Mouse (Mus musculus): ENCODE data around the gene Cmip. TPM values are rescaled to one million over a fixed set of nuclear protein-coding genes. Genes with fewer than 3 reads are reported as not detected.

The Cmip gene
- total and polyA plus RNA-seq, 3 experiments: 17.0 to 71.8 TPM; not detected in 1

- Histone ChIP-seq H3K4me1 (ENCODE audit: control insufficient read depth in 1 of 2, insufficient read depth in 2 of 2, low read length in 2 of 2) (no peaks in the 10 kb centered on the region), H3K9ac (ENCODE audit: control insufficient read depth, low read depth, low read length, poor library complexity, severe bottlenecking) (no peak overlapping the region), H3K79me2 (ENCODE audit: control insufficient read depth, insufficient read depth, low read length, poor library complexity) (peaks cover 12% of the 10 kb centered on the region; the same call in 1 of the 2 replicates), H3K36me3 (ENCODE audit: control insufficient read depth in 1 of 2, insufficient read depth in 2 of 2, low read length in 2 of 2) (peaks cover 0 to 1% of the 10 kb centered on the region in 2 experiments; a peak in 2 of 4 replicates), H3K4me3 (ENCODE audit: control insufficient read depth in 1 of 2, insufficient read depth in 1 of 2, low read depth in 2 of 2, low read length in 2 of 2) (no peak overlapping the region), H3K27me3 (ENCODE audit: control insufficient read depth in 1 of 2, insufficient read depth in 2 of 2, low read length in 2 of 2) (no peaks in the 10 kb centered on the region), H3K27ac (ENCODE audit: control insufficient read depth, low read depth, low read length) (no peak overlapping the region), H3K9me3 (replicated peaks; ENCODE audit: insufficient read depth, low read length) (no peaks in the 10 kb centered on the region)
- TF ChIP-seq NRF1 (IDR thresholded peaks at IDR 0.05; ENCODE audit: insufficient read depth, low read depth, low read length, poor library complexity, severe bottlenecking) (no peak), MYC (IDR thresholded peaks at IDR 0.05; ENCODE audit: low read depth, low read length) (no peak), TAL1 (IDR thresholded peaks at IDR 0.05; ENCODE audit: low read length) (no peak), UBTF (IDR thresholded peaks at IDR 0.05; ENCODE audit: borderline replicate concordance, insufficient read depth, low read depth, low read length) (no peak), E2F4 (IDR thresholded peaks at IDR 0.05; ENCODE audit: borderline replicate concordance, low read depth, low read length) (no peak), TBP (IDR thresholded peaks at IDR 0.05; ENCODE audit: low read depth, low read length) (no peak), MEF2A (IDR thresholded peaks at IDR 0.05; ENCODE audit: extremely low read depth, insufficient replicate concordance, low read depth, low read length, poor library complexity, severe bottlenecking) (no peak), JUND (IDR thresholded peaks at IDR 0.05; ENCODE audit: low read depth, low read length) (no peak), MAFK (IDR thresholded peaks at IDR 0.05; ENCODE audit: borderline replicate concordance, low read depth, low read length) (no peak), TCF12 (IDR thresholded peaks at IDR 0.05; ENCODE audit: low read depth, low read length) (no peak), POLR2AphosphoS5 (IDR thresholded peaks at IDR 0.05; ENCODE audit: borderline replicate concordance, low read depth, low read length) (no peak), ETS1 (IDR thresholded peaks at IDR 0.05; ENCODE audit: low read depth, low read length) (no peak), HCFC1 (IDR thresholded peaks at IDR 0.05; ENCODE audit: low read depth, low read length) (no peak)
- no peak for DNase-seq (ENCODE audit: low read depth, low spot score)
These were observed 103.5 kb downstream of the Cmip start for GRCm38 (mm10) chr8:117360172-117360930.

DNA sequence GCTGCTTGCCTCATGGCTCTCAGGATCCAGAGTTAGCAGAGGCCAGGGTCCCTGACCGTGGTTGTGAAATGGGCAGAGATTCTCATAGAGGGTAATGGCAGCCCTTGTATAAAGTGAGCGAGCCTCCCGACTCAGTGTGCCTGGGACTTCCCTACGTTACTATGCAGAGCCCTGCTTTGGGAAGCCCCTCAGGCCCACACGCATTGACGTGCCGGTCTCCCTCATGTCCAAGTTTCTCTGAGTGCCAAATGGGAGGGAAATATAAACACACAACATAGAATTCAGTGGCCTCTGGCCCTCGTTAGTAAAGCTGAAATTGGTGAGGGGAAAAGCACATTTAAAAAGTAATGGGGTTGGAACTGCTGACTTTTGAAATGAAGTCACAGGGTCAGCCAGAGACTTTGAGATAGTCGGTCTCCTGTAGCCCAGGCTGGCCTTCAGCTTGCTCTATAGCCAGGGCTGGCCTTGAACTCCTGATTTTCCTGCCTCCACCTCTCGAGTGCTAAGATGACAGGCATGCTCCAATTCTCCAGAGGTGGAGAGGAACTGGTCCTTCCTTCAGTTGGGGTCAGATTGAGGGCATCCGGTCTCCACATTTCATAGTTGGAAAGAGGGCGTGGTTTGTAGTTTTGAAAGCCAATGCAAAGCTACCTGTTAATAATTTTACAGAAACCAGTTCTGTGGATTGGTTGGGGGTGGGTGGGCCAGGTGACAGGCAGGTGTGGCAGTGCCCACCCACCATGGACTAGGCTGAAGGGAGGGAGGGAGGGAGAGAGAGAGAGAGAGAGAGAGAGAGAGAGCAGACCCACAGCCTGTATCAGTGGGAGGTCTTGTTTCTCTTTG, 105.0 kb downstream of the Cmip start:
- peaks cover 14% of the 10 kb centered on the region; the same call in 1 of the 2 replicates for H3K79me2 ChIP-seq (ENCODE audit: control insufficient read depth, insufficient read depth, low read length, poor library complexity)
- no peaks in the 10 kb centered on the region for H3K9me3 ChIP-seq (replicated peaks; ENCODE audit: insufficient read depth, low read length)
- H3K4me1 ChIP-seq (ENCODE audit: control insufficient read depth in 1 of 2, insufficient read depth in 2 of 2, low read length in 2 of 2): no peaks in the 10 kb centered on the region
- TF ChIP-seq NRF1 (IDR thresholded peaks at IDR 0.05; ENCODE audit: insufficient read depth, low read depth, low read length, poor library complexity, severe bottlenecking) (no peak), UBTF (IDR thresholded peaks at IDR 0.05; ENCODE audit: borderline replicate concordance, insufficient read depth, low read depth, low read length) (no peak), CHD2 (IDR thresholded peaks at IDR 0.05; ENCODE audit: low read length) (no peak), USF1 (IDR thresholded peaks at IDR 0.05; ENCODE audit: low read depth, low read length) (no peak), TAL1 (IDR thresholded peaks at IDR 0.05; ENCODE audit: low read length) (no peak), MYB (IDR thresholded peaks at IDR 0.05; ENCODE audit: low read depth, low read length) (no peak), ETS1 (IDR thresholded peaks at IDR 0.05; ENCODE audit: low read depth, low read length) (no peak), MEF2A (IDR thresholded peaks at IDR 0.05; ENCODE audit: extremely low read depth, insufficient replicate concordance, low read depth, low read length, poor library complexity, severe bottlenecking) (no peak), JUND (IDR thresholded peaks at IDR 0.05; ENCODE audit: low read depth, low read length) (no peak), CTCF (IDR thresholded peaks at IDR 0.05 in 2 of 3, conservative IDR thresholded peaks at IDR 0.05 in 1 of 3; ENCODE audit: control insufficient read depth in 1 of 3, insufficient read depth in 1 of 3, low read depth in 2 of 3, low read length in 3 of 3, poor library complexity in 1 of 3, severe bottlenecking in 1 of 3) (no peak), MAX (IDR thresholded peaks at IDR 0.05; ENCODE audit: low read length) (no peak), POLR2AphosphoS2 (IDR thresholded peaks at IDR 0.05; ENCODE audit: low read length) (no peak), MAFK (IDR thresholded peaks at IDR 0.05; ENCODE audit: borderline replicate concordance, low read depth, low read length) (no peak), RCOR1 (IDR thresholded peaks at IDR 0.05; ENCODE audit: low read depth, low read length) (no peak), ELF1 (IDR thresholded peaks at IDR 0.05; ENCODE audit: low read depth, low read length) (no peak), ZNF384 (IDR thresholded peaks at IDR 0.05; ENCODE audit: low read depth, low read length) (no peak), SMC3 (IDR thresholded peaks at IDR 0.05; ENCODE audit: low read depth, low read length) (no peak), EP300 (IDR thresholded peaks at IDR 0.05; ENCODE audit: low read depth in 1 of 2, low read length in 2 of 2) (no peak)
- no peaks in the 10 kb centered on the region for H3K27me3 ChIP-seq (ENCODE audit: control insufficient read depth in 1 of 2, insufficient read depth in 2 of 2, low read length in 2 of 2)
- DNase-seq (ENCODE audit: low read depth, low spot score): no peak
- H3K36me3 ChIP-seq (ENCODE audit: control insufficient read depth in 1 of 2, insufficient read depth in 2 of 2, low read length in 2 of 2): peaks cover 0 to 1% of the 10 kb centered on the region in 2 experiments; a peak in 2 of 4 replicates
- H3K4me3 ChIP-seq (ENCODE audit: control insufficient read depth in 1 of 2, insufficient read depth in 1 of 2, low read depth in 2 of 2, low read length in 2 of 2): no peak overlapping the region
- H3K9ac ChIP-seq (ENCODE audit: control insufficient read depth, low read depth, low read length, poor library complexity, severe bottlenecking): no peak overlapping the region
- no peak overlapping the region for H3K27ac ChIP-seq (ENCODE audit: control insufficient read depth, low read depth, low read length)

Measured in MEL (cell line).